Mouse (Mus musculus): Measurements from ENCODE around the gene Selenos. TPM values are rescaled to one million over a fixed set of nuclear protein-coding genes. Genes with fewer than 3 reads are reported as not detected.

The Selenos gene
- polyA plus RNA-seq, 1 experiment from 2014 or later = 92.1 TPM

GRCm38 (mm10) chr7:66131776-66132421, 52.5 kb downstream of the Selenos start:
- Histone ChIP-seq H3K36me3 (ENCODE audit: control insufficient read depth, insufficient read depth, low read length) (no peaks in the 10 kb centered on the region; the same call in 1 of the 2 replicates), H3K27me3 (ENCODE audit: control insufficient read depth, insufficient read depth, low read length) (no peaks in the 10 kb centered on the region), H3K4me2 (replicated peaks; ENCODE audit: low read depth, low read length) (no peak overlapping the region), H3K4me1 (ENCODE audit: control insufficient read depth, insufficient read depth, low read length) (peaks cover 18% of the 10 kb centered on the region; the same call in 1 of the 2 replicates), H3K4me3 (ENCODE audit: low read depth, low read length) (no peak overlapping the region), H3K9ac (replicated peaks; ENCODE audit: low read depth, low read length) (no peak overlapping the region), H3K27ac (ENCODE audit: low read length) (no peak overlapping the region), H3K9me3 (ENCODE audit: control insufficient read depth, low read depth, low read length) (no peaks in the 10 kb centered on the region)
- no peak for ATAC-seq (ENCODE audit: insufficient number of reproducible peaks, insufficient read depth, low FRiP score, low read depth)
- 82% methylated on average over 4 of the region's 4 CpGs for WGBS

- Histone ChIP-seq H3K27me3 (ENCODE audit: control insufficient read depth, insufficient read depth, low read length) (no peaks in the 10 kb centered on the region), H3K9me3 (ENCODE audit: control insufficient read depth, low read depth, low read length) (no peaks in the 10 kb centered on the region), H3K4me2 (replicated peaks; ENCODE audit: low read depth, low read length) (no peak overlapping the region), H3K9ac (replicated peaks; ENCODE audit: low read depth, low read length) (no peak overlapping the region), H3K27ac (ENCODE audit: low read length) (no peak overlapping the region), H3K4me1 (ENCODE audit: control insufficient read depth, insufficient read depth, low read length) (peaks cover 15% of the 10 kb centered on the region; the same call in 1 of the 2 replicates), H3K36me3 (ENCODE audit: control insufficient read depth, insufficient read depth, low read length) (no peaks in the 10 kb centered on the region; the same call in 1 of the 2 replicates), H3K4me3 (ENCODE audit: low read depth, low read length) (no peak overlapping the region)
- ATAC-seq (ENCODE audit: insufficient number of reproducible peaks, insufficient read depth, low FRiP score, low read depth) = no peak
- 90% methylated on average over 3 of the region's 3 CpGs for WGBS
Observed at GRCm38 (mm10) chr7:66134154-66134553, 54.7 kb downstream of the Selenos start.

DNA sequence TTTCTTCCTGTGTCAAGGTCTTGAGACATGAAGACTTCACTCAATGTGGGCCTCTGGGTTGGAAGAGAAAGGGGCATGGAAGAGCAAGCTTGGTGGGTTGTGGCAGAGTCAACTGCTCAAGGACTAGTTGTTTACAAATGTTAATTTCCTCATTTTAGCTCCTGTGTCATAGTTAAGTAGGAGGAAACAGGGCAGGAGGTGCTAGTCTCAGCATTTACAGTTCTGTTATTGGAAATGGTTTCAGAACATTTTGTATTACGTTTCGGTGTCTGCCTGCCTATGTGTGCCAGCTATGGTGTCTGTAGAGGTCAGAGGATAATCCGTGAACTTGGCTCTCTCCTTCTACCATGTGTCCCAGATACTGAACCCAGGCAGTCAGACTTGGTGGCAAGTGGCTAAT, 56.2 kb downstream of the Selenos start:
- 76% methylated on average over 3 of the region's 3 CpGs for WGBS
- Histone ChIP-seq H3K36me3 (ENCODE audit: control insufficient read depth, insufficient read depth, low read length) (no peaks in the 10 kb centered on the region; the same call in 1 of the 2 replicates), H3K4me3 (ENCODE audit: low read depth, low read length) (no peak overlapping the region), H3K4me1 (ENCODE audit: control insufficient read depth, insufficient read depth, low read length) (peaks cover 20% of the 10 kb centered on the region), H3K4me2 (replicated peaks; ENCODE audit: low read depth, low read length) (no peak overlapping the region), H3K9ac (replicated peaks; ENCODE audit: low read depth, low read length) (no peak overlapping the region), H3K27me3 (ENCODE audit: control insufficient read depth, insufficient read depth, low read length) (no peaks in the 10 kb centered on the region), H3K9me3 (ENCODE audit: control insufficient read depth, low read depth, low read length) (no peaks in the 10 kb centered on the region), H3K27ac (ENCODE audit: low read length) (no peak overlapping the region)
- ATAC-seq (ENCODE audit: insufficient number of reproducible peaks, insufficient read depth, low FRiP score, low read depth) = no peak

DNA sequence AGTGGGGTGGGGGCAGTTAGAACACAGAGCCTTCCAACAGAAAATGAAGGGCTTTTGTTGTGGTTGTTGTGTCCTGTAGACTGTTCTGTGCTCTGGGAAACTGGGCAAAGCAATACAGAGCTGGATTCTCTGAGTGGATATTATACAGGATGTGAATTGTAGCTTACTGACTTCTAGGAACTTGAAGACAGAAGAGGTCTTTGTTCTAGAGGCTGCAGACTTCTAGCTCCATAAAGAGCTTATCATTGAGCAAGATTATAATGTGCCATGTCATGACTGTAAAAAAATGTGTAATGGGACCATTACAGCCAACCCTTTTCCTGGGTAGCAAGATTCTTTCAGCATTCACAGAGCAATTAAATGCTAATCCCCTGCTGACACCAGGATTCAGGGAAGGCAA, 56.7 kb downstream of the Selenos start:
- H3K36me3 ChIP-seq (ENCODE audit: control insufficient read depth, insufficient read depth, low read length) = no peaks in the 10 kb centered on the region
- peak; percentile 61; the same call in 1 of the 2 replicates for ATAC-seq (ENCODE audit: insufficient number of reproducible peaks, insufficient read depth, low FRiP score, low read depth)

GRCm38 (mm10) chr7:66137309-66137708, 57.9 kb downstream of the Selenos start:
- Histone ChIP-seq H3K4me3 (ENCODE audit: low read depth, low read length) (no peak overlapping the region), H3K9me3 (ENCODE audit: control insufficient read depth, low read depth, low read length) (no peaks in the 10 kb centered on the region), H3K4me1 (ENCODE audit: control insufficient read depth, insufficient read depth, low read length) (peaks cover 24% of the 10 kb centered on the region), H3K27ac (ENCODE audit: low read length) (no peak overlapping the region), H3K27me3 (ENCODE audit: control insufficient read depth, insufficient read depth, low read length) (no peaks in the 10 kb centered on the region), H3K9ac (replicated peaks; ENCODE audit: low read depth, low read length) (no peak overlapping the region), H3K4me2 (replicated peaks; ENCODE audit: low read depth, low read length) (no peak overlapping the region), H3K36me3 (ENCODE audit: control insufficient read depth, insufficient read depth, low read length) (no peaks in the 10 kb centered on the region)
- ATAC-seq (ENCODE audit: insufficient number of reproducible peaks, insufficient read depth, low FRiP score, low read depth) = no peak
- 89% methylated on average over 4 of the region's 4 CpGs for WGBS

More for the DNA sequence above, 56.7 kb downstream of the Selenos start:
- H3K27ac ChIP-seq (ENCODE audit: low read length) = no peak overlapping the region
- no peaks in the 10 kb centered on the region for H3K27me3 ChIP-seq (ENCODE audit: control insufficient read depth, insufficient read depth, low read length)
- H3K4me1 ChIP-seq (ENCODE audit: control insufficient read depth, insufficient read depth, low read length) = peaks cover 24% of the 10 kb centered on the region
- H3K4me3 ChIP-seq (ENCODE audit: low read depth, low read length) = no peak overlapping the region
- no peak overlapping the region for H3K4me2 ChIP-seq (replicated peaks; ENCODE audit: low read depth, low read length)
- no peaks in the 10 kb centered on the region for H3K9me3 ChIP-seq (ENCODE audit: control insufficient read depth, low read depth, low read length)
- no peak overlapping the region for H3K9ac ChIP-seq (replicated peaks; ENCODE audit: low read depth, low read length)

GRCm38 (mm10) chr7:66138301-66138700, 58.9 kb downstream of the Selenos start:
- H3K36me3 ChIP-seq (ENCODE audit: control insufficient read depth, insufficient read depth, low read length) = no peaks in the 10 kb centered on the region
- no peak overlapping the region for H3K9ac ChIP-seq (replicated peaks; ENCODE audit: low read depth, low read length)
- 27% methylated on average over 4 of the region's 4 CpGs for WGBS
- H3K27me3 ChIP-seq (ENCODE audit: control insufficient read depth, insufficient read depth, low read length) = no peaks in the 10 kb centered on the region
- H3K9me3 ChIP-seq (ENCODE audit: control insufficient read depth, low read depth, low read length) = no peaks in the 10 kb centered on the region
- no peak for ATAC-seq (ENCODE audit: insufficient number of reproducible peaks, insufficient read depth, low FRiP score, low read depth)
- H3K4me2 ChIP-seq (replicated peaks; ENCODE audit: low read depth, low read length) = no peak overlapping the region
- H3K4me1 ChIP-seq (ENCODE audit: control insufficient read depth, insufficient read depth, low read length) = peaks cover 24% of the 10 kb centered on the region
- H3K27ac ChIP-seq (ENCODE audit: low read length) = no peak overlapping the region
- H3K4me3 ChIP-seq (ENCODE audit: low read depth, low read length) = no peak overlapping the region

DNA sequence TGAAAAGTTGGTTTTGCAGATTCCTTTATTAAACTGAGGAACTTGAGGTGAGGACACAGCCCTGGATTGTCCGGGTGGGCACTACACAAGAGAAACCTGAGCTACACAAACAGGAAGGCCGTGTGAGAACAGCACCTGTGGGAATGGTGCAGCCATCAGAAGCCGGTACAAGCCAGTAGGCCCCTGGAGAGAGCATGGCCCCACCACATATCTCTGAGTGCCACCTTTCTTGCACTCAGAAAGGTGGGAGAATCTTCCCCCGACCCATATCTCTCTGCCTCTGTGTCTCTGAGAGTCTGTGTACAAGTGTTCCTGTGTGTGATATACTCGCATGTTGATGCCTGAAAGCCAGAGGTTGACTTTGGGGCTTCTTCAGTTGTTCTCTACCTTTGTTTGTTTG, 59.4 kb downstream of the Selenos start:
- no peaks in the 10 kb centered on the region for H3K36me3 ChIP-seq (ENCODE audit: control insufficient read depth, insufficient read depth, low read length)
- H3K9ac ChIP-seq (replicated peaks; ENCODE audit: low read depth, low read length) = no peak overlapping the region
- H3K4me3 ChIP-seq (ENCODE audit: low read depth, low read length) = no peak overlapping the region
- peaks cover 24% of the 10 kb centered on the region for H3K4me1 ChIP-seq (ENCODE audit: control insufficient read depth, insufficient read depth, low read length)
- H3K27ac ChIP-seq (ENCODE audit: low read length) = no peak overlapping the region
- ATAC-seq (ENCODE audit: insufficient number of reproducible peaks, insufficient read depth, low FRiP score, low read depth) = no peak
- no peaks in the 10 kb centered on the region for H3K9me3 ChIP-seq (ENCODE audit: control insufficient read depth, low read depth, low read length)
- no peaks in the 10 kb centered on the region for H3K27me3 ChIP-seq (ENCODE audit: control insufficient read depth, insufficient read depth, low read length)
- WGBS = 85% methylated on average over 5 of the region's 5 CpGs
- H3K4me2 ChIP-seq (replicated peaks; ENCODE audit: low read depth, low read length) = no peak overlapping the region

Measured in stomach, embryonic 14.5 days (tissue).